Mouse (Mus musculus): ENCODE results near the gene Ucn2. TPM values are rescaled to one million over a fixed set of nuclear protein-coding genes. Genes with fewer than 3 reads are reported as not detected.
A peak's percentile ranks its signal among the peaks of the same experiment; 100 is the strongest.

Gene Ucn2
- polyA plus RNA-seq, 1 experiment, result 0.56 TPM

DNA sequence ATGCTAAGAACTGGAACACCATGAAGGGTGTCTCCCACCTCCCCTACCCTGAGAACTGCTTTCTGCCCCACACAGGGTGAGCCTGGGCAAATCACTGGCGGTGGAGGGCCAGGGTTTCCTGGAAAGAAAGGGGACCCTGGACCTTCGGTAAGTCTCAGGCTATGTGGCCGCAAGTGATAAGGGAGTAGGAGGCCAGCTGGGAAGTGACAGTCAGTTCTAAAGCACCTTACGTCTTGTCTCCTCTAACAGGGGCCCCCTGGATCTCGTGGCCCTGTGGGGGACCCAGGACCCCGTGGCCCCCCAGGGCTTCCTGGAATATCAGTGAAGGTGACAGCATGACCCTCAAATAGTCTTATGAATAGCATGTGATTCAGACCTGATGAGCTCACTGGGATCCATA lies 21.5 kb upstream of the Ucn2 start:
- Histone ChIP-seq H3K4me3 (ENCODE audit: insufficient read depth, poor library complexity, severe bottlenecking) (no peak overlapping the region), H3K79me2 (ENCODE audit: control insufficient read depth, insufficient read depth) (no peaks in the 10 kb centered on the region), H3K36me3 (ENCODE audit: control insufficient read depth, insufficient read depth) (peaks cover 30% of the 10 kb centered on the region), H3K27me3 (ENCODE audit: control insufficient read depth, insufficient read depth, insufficient read length) (no peaks in the 10 kb centered on the region), H3K79me3 (ENCODE audit: low read depth) (no peaks in the 10 kb centered on the region), H3ac (ENCODE audit: control insufficient read depth, insufficient read length, low read depth) (no peak overlapping the region)
- TF ChIP-seq USF1 (IDR thresholded peaks at IDR 0.05; ENCODE audit: low read depth), result no peak
- no peak for TF ChIP-seq MAX (IDR thresholded peaks at IDR 0.05)
- TF ChIP-seq FOSL1 (IDR thresholded peaks at IDR 0.05; ENCODE audit: insufficient read depth, low read length, poor library complexity, severe bottlenecking), result no peak
- TF ChIP-seq CEBPB (IDR thresholded peaks at IDR 0.05; ENCODE audit: low read depth), result no peak

- no peak overlapping the region for H3K4me3 ChIP-seq (ENCODE audit: insufficient read depth, poor library complexity, severe bottlenecking)
- peaks cover 40% of the 10 kb centered on the region for H3K36me3 ChIP-seq (ENCODE audit: control insufficient read depth, insufficient read depth)
- H3K79me2 ChIP-seq (ENCODE audit: control insufficient read depth, insufficient read depth), result no peaks in the 10 kb centered on the region
- no peak overlapping the region for H3ac ChIP-seq (ENCODE audit: control insufficient read depth, insufficient read length, low read depth)
- TF ChIP-seq MYOD1 (IDR thresholded peaks at IDR 0.05; ENCODE audit: control insufficient read depth, insufficient read length, low read depth), result no peak
- no peak for TF ChIP-seq CEBPB (IDR thresholded peaks at IDR 0.05; ENCODE audit: low read depth)
- no peak for TF ChIP-seq FOSL1 (IDR thresholded peaks at IDR 0.05; ENCODE audit: insufficient read depth, low read length, poor library complexity, severe bottlenecking)
- no peak for TF ChIP-seq CTCF (IDR thresholded peaks at IDR 0.05; ENCODE audit: control insufficient read depth, insufficient read depth, insufficient read length)
- TF ChIP-seq MAX (IDR thresholded peaks at IDR 0.05), result no peak
- TF ChIP-seq USF1 (IDR thresholded peaks at IDR 0.05; ENCODE audit: low read depth), result no peak
- no peak for TF ChIP-seq MYOG (IDR thresholded peaks at IDR 0.05; ENCODE audit: control insufficient read depth, extremely low read depth, insufficient read length)
- no peaks in the 10 kb centered on the region for H3K79me3 ChIP-seq (ENCODE audit: low read depth)
- H3K27me3 ChIP-seq (ENCODE audit: control insufficient read depth, insufficient read depth, insufficient read length), result no peaks in the 10 kb centered on the region
These were observed 15.2 kb upstream of the Ucn2 start for GRCm38 (mm10) chr9:108970623-108971022.

DNA sequence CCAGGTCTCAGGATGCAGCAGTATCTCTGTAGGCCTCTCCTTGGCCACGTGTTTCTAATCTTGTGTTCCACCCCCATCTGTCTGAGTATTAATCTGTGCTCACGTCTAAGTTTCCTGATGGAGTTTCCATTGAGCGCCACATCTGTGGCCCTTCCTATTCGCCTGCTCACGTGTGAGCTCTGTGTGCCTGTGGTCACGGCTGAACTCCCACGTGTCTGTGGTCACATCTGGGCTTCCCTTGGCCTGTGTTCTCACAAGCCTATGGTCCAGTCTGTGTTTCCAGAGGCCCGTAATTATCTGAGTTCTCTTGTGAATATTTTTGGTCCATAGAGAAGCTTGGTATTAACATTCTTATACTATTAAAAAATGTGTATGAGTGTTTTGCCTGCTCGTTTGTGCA lies 9.3 kb upstream of the Ucn2 start:
- Histone ChIP-seq H3K36me3 (ENCODE audit: control insufficient read depth, insufficient read depth) (peaks cover 49% of the 10 kb centered on the region), H3K79me2 (ENCODE audit: control insufficient read depth, insufficient read depth) (peaks cover 12% of the 10 kb centered on the region), H3K4me3 (ENCODE audit: insufficient read depth, poor library complexity, severe bottlenecking) (no peak overlapping the region), H3K27me3 (ENCODE audit: control insufficient read depth, insufficient read depth, insufficient read length) (no peaks in the 10 kb centered on the region), H3ac (ENCODE audit: control insufficient read depth, insufficient read length, low read depth) (no peak overlapping the region), H3K79me3 (ENCODE audit: low read depth) (peaks cover 5% of the 10 kb centered on the region)
- no peak for TF ChIP-seq CTCF (IDR thresholded peaks at IDR 0.05; ENCODE audit: control insufficient read depth, insufficient read depth, insufficient read length)
- no peak for TF ChIP-seq MYOD1 (IDR thresholded peaks at IDR 0.05; ENCODE audit: control insufficient read depth, insufficient read length, low read depth)
- TF ChIP-seq CEBPB (IDR thresholded peaks at IDR 0.05; ENCODE audit: low read depth), result no peak
- no peak for TF ChIP-seq FOSL1 (IDR thresholded peaks at IDR 0.05; ENCODE audit: insufficient read depth, low read length, poor library complexity, severe bottlenecking)
- TF ChIP-seq MYOG (IDR thresholded peaks at IDR 0.05; ENCODE audit: control insufficient read depth, extremely low read depth, insufficient read length), result no peak
- no peak for TF ChIP-seq USF1 (IDR thresholded peaks at IDR 0.05; ENCODE audit: low read depth)
- TF ChIP-seq MAX (IDR thresholded peaks at IDR 0.05), result no peak

- H3K27me3 ChIP-seq (ENCODE audit: control insufficient read depth, insufficient read depth, insufficient read length), result no peaks in the 10 kb centered on the region
- H3K79me2 ChIP-seq (ENCODE audit: control insufficient read depth, insufficient read depth), result peaks cover 12% of the 10 kb centered on the region
- TF ChIP-seq MYOD1 (IDR thresholded peaks at IDR 0.05; ENCODE audit: control insufficient read depth, insufficient read length, low read depth) (peak; percentile 63), USF1 (IDR thresholded peaks at IDR 0.05; ENCODE audit: low read depth) (no peak), FOSL1 (IDR thresholded peaks at IDR 0.05; ENCODE audit: insufficient read depth, low read length, poor library complexity, severe bottlenecking) (peak; percentile 87), MAX (IDR thresholded peaks at IDR 0.05) (peak; percentile 94)
- no peak overlapping the region for H3K4me3 ChIP-seq (ENCODE audit: insufficient read depth, poor library complexity, severe bottlenecking)
- no peak overlapping the region for H3ac ChIP-seq (ENCODE audit: control insufficient read depth, insufficient read length, low read depth)
- peaks cover 5% of the 10 kb centered on the region for H3K79me3 ChIP-seq (ENCODE audit: low read depth)
- peaks cover 54% of the 10 kb centered on the region for H3K36me3 ChIP-seq (ENCODE audit: control insufficient read depth, insufficient read depth)
These were observed 7.8 kb upstream of the Ucn2 start for GRCm38 (mm10) chr9:108977966-108978365.

DNA sequence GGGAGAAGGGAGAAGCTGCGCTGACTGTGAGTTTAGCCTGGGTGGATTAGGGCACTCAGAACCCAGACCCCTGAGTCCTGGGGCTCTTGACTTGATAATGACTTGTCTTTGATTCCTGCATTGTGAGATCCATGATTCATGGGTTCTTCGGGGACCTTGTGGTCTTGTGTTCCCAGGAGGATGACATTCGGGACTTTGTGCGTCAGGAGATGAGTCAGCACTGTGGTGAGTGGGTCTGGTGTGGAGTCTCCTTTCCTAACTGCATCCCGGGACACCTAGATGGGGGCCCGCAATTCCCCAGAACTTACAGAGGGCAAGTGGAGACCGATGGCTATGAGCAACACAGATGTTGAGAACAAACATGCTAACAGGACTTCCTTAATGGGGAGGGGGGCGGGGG lies 3.3 kb upstream of the Ucn2 start:
- peaks cover 20% of the 10 kb centered on the region for H3K79me2 ChIP-seq (ENCODE audit: control insufficient read depth, insufficient read depth)

GRCm38 (mm10) chr9:108983209-108983608 lies 2.6 kb upstream of the Ucn2 start:
- Histone ChIP-seq H3K36me3 (ENCODE audit: control insufficient read depth, insufficient read depth) (peaks cover 62% of the 10 kb centered on the region), H3K4me3 (ENCODE audit: insufficient read depth, poor library complexity, severe bottlenecking) (no peak overlapping the region), H3ac (ENCODE audit: control insufficient read depth, insufficient read length, low read depth) (no peak overlapping the region), H3K79me2 (ENCODE audit: control insufficient read depth, insufficient read depth) (peaks cover 20% of the 10 kb centered on the region), H3K79me3 (ENCODE audit: low read depth) (peaks cover 5% of the 10 kb centered on the region), H3K27me3 (ENCODE audit: control insufficient read depth, insufficient read depth, insufficient read length) (no peaks in the 10 kb centered on the region)
- no peak for TF ChIP-seq FOSL1 (IDR thresholded peaks at IDR 0.05; ENCODE audit: insufficient read depth, low read length, poor library complexity, severe bottlenecking)
- no peak for TF ChIP-seq CEBPB (IDR thresholded peaks at IDR 0.05; ENCODE audit: low read depth)

More for the DNA sequence above, 3.3 kb upstream of the Ucn2 start:
- peak; percentile 40 for TF ChIP-seq MYOD1 (IDR thresholded peaks at IDR 0.05; ENCODE audit: control insufficient read depth, insufficient read length, low read depth)
- TF ChIP-seq MYOG (IDR thresholded peaks at IDR 0.05; ENCODE audit: control insufficient read depth, extremely low read depth, insufficient read length), result no peak
- TF ChIP-seq MAX (IDR thresholded peaks at IDR 0.05), result no peak
- peak; percentile 89 for TF ChIP-seq FOSL1 (IDR thresholded peaks at IDR 0.05; ENCODE audit: insufficient read depth, low read length, poor library complexity, severe bottlenecking)
- TF ChIP-seq USF1 (IDR thresholded peaks at IDR 0.05; ENCODE audit: low read depth), result no peak
- TF ChIP-seq CEBPB (IDR thresholded peaks at IDR 0.05; ENCODE audit: low read depth), result no peak
- peaks cover 61% of the 10 kb centered on the region for H3K36me3 ChIP-seq (ENCODE audit: control insufficient read depth, insufficient read depth)
- H3K27me3 ChIP-seq (ENCODE audit: control insufficient read depth, insufficient read depth, insufficient read length), result no peaks in the 10 kb centered on the region
- no peak overlapping the region for H3K4me3 ChIP-seq (ENCODE audit: insufficient read depth, poor library complexity, severe bottlenecking)
- peak overlapping the region; percentile 38 for H3ac ChIP-seq (ENCODE audit: control insufficient read depth, insufficient read length, low read depth)
- H3K79me3 ChIP-seq (ENCODE audit: low read depth), result peaks cover 5% of the 10 kb centered on the region
